Mouse (Mus musculus) embryonic facial prominence, embryonic 12.5 days (tissue): Measurements from ENCODE around the gene Bak1. TPM values are rescaled to one million over a fixed set of nuclear protein-coding genes. Genes with fewer than 3 reads are reported as not detected.

Experiments used
- ATAC-seq: fragments of 200-750 bp; cut with Nextera tagmentation; 2 replicates; pipeline ENCODE4 v1.8.0; 2017; ENCODE audit not compliant: insufficient number of reproducible peaks, insufficient read depth, low FRiP score, low TSS enrichment
- H3K27ac ChIP-seq: fragments of 300-500 bp; sonication (generic); 2 replicates; pipeline ENCODE4 v1.5.1; 2016; ENCODE audit warnings: mild to moderate bottlenecking
- H3K27me3 ChIP-seq: fragments of 300-500 bp; sonication (generic); 2 replicates; pipeline ENCODE4 v1.6.1; 2016; ENCODE audit warnings: mild to moderate bottlenecking, moderate library complexity
- H3K36me3 ChIP-seq: fragments of 300-500 bp; sonication (generic); 2 replicates; pipeline ENCODE4 v1.6.1; 2016; ENCODE audit warnings: mild to moderate bottlenecking
- H3K4me1 ChIP-seq: fragments of 300-500 bp; sonication (generic); 2 replicates; pipeline ENCODE4 v1.6.1; 2016
- H3K4me2 ChIP-seq: fragments of 300-500 bp; sonication (generic); replicated peaks from 2 replicates; pipeline ENCODE4 v1.6.1; 2016; ENCODE audit warnings: mild to moderate bottlenecking, moderate library complexity
- H3K4me3 ChIP-seq: fragments of 300-500 bp; sonication (generic); 2 replicates; pipeline ENCODE4 v1.5.1; 2016; ENCODE audit warnings: mild to moderate bottlenecking
- H3K9ac ChIP-seq: fragments of 300-500 bp; sonication (generic); 2 replicates; pipeline ENCODE4 v1.6.1; 2016; ENCODE audit warnings: mild to moderate bottlenecking, moderate library complexity
- H3K9me3 ChIP-seq: fragments of 300-500 bp; sonication (generic); 2 replicates; pipeline ENCODE4 v1.6.1; 2016; ENCODE audit warnings: mild to moderate bottlenecking, moderate library complexity
- WGBS: fragments of 180-500 bp; shearing (Covaris S2); methylation state at CpG from one replicate; pipeline ENCODE4 v1.1.7; 2016; 5-methylcytosine and 5-hydroxymethylcytosine counted together
- polyA plus RNA-seq: library from polyadenylated mRNA; unstranded; fragments of >200 nt; fragmentation: Nextera tagmentation; extraction: Ambion mirVana; gene quantifications from 2 replicates; pipeline ENCODE4 v1.2.1, GENCODE M21; 2016

Gene Bak1
- polyA plus RNA-seq, 1 experiment from 2014 or later: 4.5 TPM

GRCm38 (mm10) chr17:26975415-26975814 lies 53.4 kb downstream of the Bak1 start:
- Histone ChIP-seq H3K27me3 (no peaks in the 10 kb centered on the region), H3K4me3 (no peak overlapping the region), H3K9me3 (no peaks in the 10 kb centered on the region), H3K9ac (no peak overlapping the region), H3K36me3 (peaks cover 54% of the 10 kb centered on the region), H3K27ac (no peak overlapping the region), H3K4me2 (no peak overlapping the region), H3K4me1 (peaks cover 28% of the 10 kb centered on the region)
- no peak for ATAC-seq

GRCm38 (mm10) chr17:26974547-26974946 lies 54.3 kb downstream of the Bak1 start:
- ATAC-seq: no peak
- Histone ChIP-seq H3K9ac (no peak overlapping the region), H3K36me3 (peaks cover 52% of the 10 kb centered on the region), H3K9me3 (no peaks in the 10 kb centered on the region), H3K27me3 (no peaks in the 10 kb centered on the region), H3K27ac (no peak overlapping the region), H3K4me2 (peak overlapping the region; percentile 97), H3K4me1 (peaks cover 28% of the 10 kb centered on the region), H3K4me3 (no peak overlapping the region)
- WGBS: 93% methylated on average over 15 of the region's 15 CpGs

GRCm38 (mm10) chr17:26972703-26973574 lies 55.9 kb downstream of the Bak1 start, which contains the start of gene Zbtb9:
TSS of gene Zbtb9 (plus strand) at chr17:26973167.
- Histone ChIP-seq H3K9me3 (no peaks in the 10 kb centered on the region), H3K27ac (peak within 1 kb of the TSS; percentile 92), H3K4me2 (peak within 1 kb of the TSS; percentile 97), H3K4me3 (peak within 1 kb of the TSS; percentile 83), H3K9ac (peak within 1 kb of the TSS; percentile 81), H3K4me1 (peaks cover 28% of the 10 kb centered on the region), H3K27me3 (no peaks in the 10 kb centered on the region), H3K36me3 (peaks cover 44% of the 10 kb centered on the region)
- ATAC-seq: peak; percentile 98
- WGBS: under 1% methylated on average over 75 of the region's 75 CpGs

- Histone ChIP-seq H3K4me3 (peak overlapping the region; percentile 83), H3K9me3 (no peaks in the 10 kb centered on the region), H3K4me1 (peaks cover 28% of the 10 kb centered on the region), H3K4me2 (peak overlapping the region; percentile 97), H3K9ac (peak overlapping the region; percentile 81), H3K27me3 (no peaks in the 10 kb centered on the region), H3K36me3 (peaks cover 46% of the 10 kb centered on the region), H3K27ac (peak overlapping the region; percentile 92)
- 10% methylated on average over 2 of the region's 3 CpGs for WGBS
- ATAC-seq: no peak
Measured at GRCm38 (mm10) chr17:26972107-26972506, 56.7 kb downstream of the Bak1 start.

GRCm38 (mm10) chr17:26971247-26971905 lies 57.4 kb downstream of the Bak1 start:
- no peaks in the 10 kb centered on the region for H3K9me3 ChIP-seq
- peak overlapping the region; percentile 83 for H3K4me3 ChIP-seq
- H3K27me3 ChIP-seq: no peaks in the 10 kb centered on the region
- peak overlapping the region; percentile 35 for H3K9ac ChIP-seq
- H3K4me2 ChIP-seq: peak overlapping the region; percentile 97
- H3K36me3 ChIP-seq: peaks cover 46% of the 10 kb centered on the region
- H3K4me1 ChIP-seq: peaks cover 28% of the 10 kb centered on the region
- H3K27ac ChIP-seq: peak overlapping the region; percentile 47
- no peak for ATAC-seq
- WGBS: 60% methylated on average over 8 of the region's 8 CpGs

GRCm38 (mm10) chr17:26970221-26970620 lies 58.6 kb downstream of the Bak1 start:
- Histone ChIP-seq H3K36me3 (peaks cover 46% of the 10 kb centered on the region), H3K4me1 (peaks cover 21% of the 10 kb centered on the region), H3K9ac (no peak overlapping the region), H3K27me3 (no peaks in the 10 kb centered on the region), H3K4me2 (no peak overlapping the region), H3K27ac (no peak overlapping the region), H3K4me3 (no peak overlapping the region), H3K9me3 (no peaks in the 10 kb centered on the region)
- 69% methylated on average over 12 of the region's 12 CpGs for WGBS
- ATAC-seq: no peak

Other genes starting within 250 kb of the Bak1 start
- 53.6 and 58.6 TPM in 2 replicates for gene Bnip1, start 247.9 kb downstream of the Bak1 start, polyA plus RNA-seq
- gene Nkx2-5, start 184.0 kb downstream of the Bak1 start, polyA plus RNA-seq: 2.6 and 3.1 TPM in 2 replicates
- gene Kifc5b, start 111.9 kb downstream of the Bak1 start, polyA plus RNA-seq: 7.9 and 9.7 TPM in 2 replicates
- gene Phf1, start 96.0 kb downstream of the Bak1 start, polyA plus RNA-seq: 13.9 and 17.1 TPM in 2 replicates
- gene Cuta, start 89.4 kb downstream of the Bak1 start, polyA plus RNA-seq: 172 and 174 TPM in 2 replicates
- 2.5 and 4.0 TPM in 2 replicates for gene Syngap1, start 87.8 kb downstream of the Bak1 start, polyA plus RNA-seq
- 16.1 and 17.1 TPM in 2 replicates for gene Zbtb9, start 55.8 kb downstream of the Bak1 start, polyA plus RNA-seq
- 3.2 and 3.4 TPM in 2 replicates for gene Itpr3, start 28.3 kb upstream of the Bak1 start, polyA plus RNA-seq
- 340 and 372 TPM in 2 replicates for gene Uqcc2, start 104.9 kb upstream of the Bak1 start, polyA plus RNA-seq
- gene Ip6k3, start 138.8 kb upstream of the Bak1 start, polyA plus RNA-seq: 0.13 and 0.35 TPM in 2 replicates
- gene Lemd2, start 175.5 kb upstream of the Bak1 start, polyA plus RNA-seq: 30.9 and 35.4 TPM in 2 replicates